Mouse (Mus musculus): ENCODE measurements at regions not wholly inside any gene's neighbourhood (a gene's known extent, or its start where the extent isn't known, plus 50 kb on each side); places are given as distances from the start of the nearest gene placed in this dataset.

GRCm38 (mm10) chr16:29950791-29951190, 113.4 kb upstream of the Hes1 start:
- no peak for DNase-seq (ENCODE audit: low spot score in 2 of 2)

- DNase-seq (ENCODE audit: low spot score in 2 of 2) = no peak
These were observed 109.5 kb upstream of the Hes1 start for GRCm38 (mm10) chr16:29954700-29955099.

GRCm38 (mm10) chr16:29956904-29957303, 107.3 kb upstream of the Hes1 start:
- no peak for DNase-seq (ENCODE audit: low spot score in 2 of 2)

GRCm38 (mm10) chr16:29959939-29960637, 104.1 kb upstream of the Hes1 start:
- no peak for DNase-seq (ENCODE audit: low spot score in 2 of 2)

- no peak for DNase-seq (ENCODE audit: low spot score in 2 of 2)
These were observed 100.9 kb upstream of the Hes1 start for GRCm38 (mm10) chr16:29963284-29963683.

GRCm38 (mm10) chr16:29964563-29964962, 99.6 kb upstream of the Hes1 start:
- DNase-seq (ENCODE audit: low spot score in 2 of 2) = no peak

GRCm38 (mm10) chr16:29968743-29969142, 95.4 kb upstream of the Hes1 start:
- no peak for DNase-seq (ENCODE audit: low spot score in 2 of 2)

GRCm38 (mm10) chr16:29972741-29973141, 91.4 kb upstream of the Hes1 start:
- DNase-seq (ENCODE audit: low spot score in 2 of 2) = no peak

GRCm38 (mm10) chr16:29973250-29973649, 90.9 kb upstream of the Hes1 start:
- peak; percentile 65 to 77 for DNase-seq (ENCODE audit: low spot score in 2 of 2)

- no peak for DNase-seq (ENCODE audit: low spot score in 2 of 2)
These were observed 88.4 kb upstream of the Hes1 start for GRCm38 (mm10) chr16:29975800-29976199.

GRCm38 (mm10) chr16:29977011-29977410, 87.2 kb upstream of the Hes1 start:
- DNase-seq (ENCODE audit: low spot score in 2 of 2) = no peak

GRCm38 (mm10) chr16:29977711-29978110, 86.5 kb upstream of the Hes1 start:
- peak in 1 of 2 experiments; percentile 73 for DNase-seq (ENCODE audit: low spot score in 2 of 2)

- DNase-seq (ENCODE audit: low spot score in 2 of 2) = no peak
These were observed 85.1 kb upstream of the Hes1 start for GRCm38 (mm10) chr16:29979066-29979465.

- DNase-seq (ENCODE audit: low spot score in 2 of 2) = no peak
These were observed 82.6 kb upstream of the Hes1 start for GRCm38 (mm10) chr16:29981543-29981942.

- DNase-seq (ENCODE audit: low spot score in 2 of 2) = no peak
These were observed 81.9 kb upstream of the Hes1 start for GRCm38 (mm10) chr16:29982224-29982785.

- DNase-seq (ENCODE audit: low spot score in 2 of 2) = no peak
These were observed 81.0 kb upstream of the Hes1 start for GRCm38 (mm10) chr16:29983161-29983560.

GRCm38 (mm10) chr16:29985126-29985931, 78.9 kb upstream of the Hes1 start:
- no peak for DNase-seq (ENCODE audit: low spot score in 2 of 2)

- no peak for DNase-seq (ENCODE audit: low spot score in 2 of 2)
These were observed 76.6 kb upstream of the Hes1 start for GRCm38 (mm10) chr16:29987595-29987994.

GRCm38 (mm10) chr16:29987999-29988398, 76.2 kb upstream of the Hes1 start:
- no peak for DNase-seq (ENCODE audit: low spot score in 2 of 2)

- no peak for DNase-seq (ENCODE audit: low spot score in 2 of 2)
These were observed 74.9 kb upstream of the Hes1 start for GRCm38 (mm10) chr16:29989308-29989707.

GRCm38 (mm10) chr16:29990393-29990792, 73.8 kb upstream of the Hes1 start:
- DNase-seq (ENCODE audit: low spot score in 2 of 2) = no peak

- DNase-seq (ENCODE audit: low spot score in 2 of 2) = no peak
These were observed 73.2 kb upstream of the Hes1 start for GRCm38 (mm10) chr16:29990795-29991587.
